16 mouse cellular contexts compared by ENCODE assay signal in genomic region chr7:136021071-136021470, GRCm38 (mm10).
"Had no signal": no experiment of that assay in that cellular context is flagged by ENCODE, and none has a peak within 500 bp of the region (broad histone marks: within the 10 kb centered on the region; RNA-seq: fewer than 3 reads in every experiment).

No protein-coding gene starts in this region.

- H3K4me3 ChIP-seq: neural tube, embryonic 13.5 days; neural tube, embryonic 15.5 days; stomach, embryonic 15.5 days had no signal

- H3K9ac ChIP-seq: neural tube, embryonic 13.5 days; neural tube, embryonic 15.5 days; stomach, embryonic 15.5 days had no signal

- H3K9me3 ChIP-seq: neural tube, embryonic 13.5 days; neural tube, embryonic 15.5 days; stomach, embryonic 15.5 days had no signal

- H3K4me2 ChIP-seq: neural tube, embryonic 13.5 days; neural tube, embryonic 15.5 days; stomach, embryonic 15.5 days had no signal

- H3K27ac ChIP-seq: neural tube, embryonic 13.5 days; neural tube, embryonic 15.5 days; stomach, embryonic 15.5 days; stomach, postnatal 0 days had no signal

- H3K27me3 ChIP-seq: neural tube, embryonic 13.5 days; neural tube, embryonic 15.5 days; stomach, embryonic 15.5 days had no signal

- H3K4me1 ChIP-seq: stomach, embryonic 15.5 days had no signal

- DNase-seq: retina, postnatal 1 day; right cerebral cortex, adult 18-20 months; right cerebral cortex, postnatal 14 days; right cerebral cortex, postnatal 25 days; right cerebral cortex, postnatal 4 days; spleen, adult 18-20 months; thymus, adult 18-20 months; thymus, adult 2 months; thymus, postnatal 14 days; thymus, postnatal 25 days; thymus, postnatal 36 days; thymus, postnatal 4 days had no signal

- H3K36me3 ChIP-seq: neural tube, embryonic 13.5 days; neural tube, embryonic 15.5 days; stomach, embryonic 15.5 days had no signal
